Mouse (Mus musculus) right cerebral cortex, postnatal 36 days (tissue): ENCODE measurements around the gene Cetn4.

ENCODE experiments used
- DNase-seq, 2 experiments: peaks; one replicate each; pipeline ENCODE4 v3.0.0; 2022; ENCODE audit warnings: low spot score in 2 of 2, mixed read lengths in 1 of 2

Gene Cetn4

DNA sequence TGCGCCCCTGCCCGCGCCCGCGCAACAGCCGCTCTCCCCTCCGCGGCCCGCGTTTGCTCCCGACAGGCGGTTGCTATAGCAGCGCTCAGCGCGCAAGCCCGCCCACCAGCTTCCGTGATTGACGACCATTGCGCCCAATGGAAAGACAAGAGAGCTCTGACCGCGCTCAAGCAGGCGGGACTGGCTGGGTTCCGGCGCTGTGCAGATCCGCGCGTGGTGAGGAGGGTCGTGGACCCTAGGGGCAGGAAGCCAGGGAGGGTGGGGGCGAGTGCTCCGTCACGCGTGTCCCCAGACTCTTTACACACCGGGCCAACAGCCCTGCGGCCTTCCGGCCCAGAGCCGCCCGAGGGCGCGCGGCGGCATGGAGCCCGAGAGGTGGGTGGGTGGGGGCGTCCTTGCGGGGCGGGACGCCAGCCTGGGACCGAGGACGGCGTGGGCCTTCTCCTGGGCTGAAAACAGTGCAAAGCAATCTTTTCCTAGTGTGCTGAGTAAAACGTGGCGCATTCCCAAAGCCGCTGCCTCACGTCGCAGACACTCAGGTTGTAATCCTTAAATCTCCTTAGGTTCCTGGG lies at the start of gene Cetn4, which contains the start of gene Bbs12:
Cetn4 (minus strand) TSS at position 339 of the 572 bp plus-strand sequence.
Bbs12 (plus strand) TSS at position 185 of the 572 bp plus-strand sequence.
- peak; percentile 93 to 94 for DNase-seq

DNA sequence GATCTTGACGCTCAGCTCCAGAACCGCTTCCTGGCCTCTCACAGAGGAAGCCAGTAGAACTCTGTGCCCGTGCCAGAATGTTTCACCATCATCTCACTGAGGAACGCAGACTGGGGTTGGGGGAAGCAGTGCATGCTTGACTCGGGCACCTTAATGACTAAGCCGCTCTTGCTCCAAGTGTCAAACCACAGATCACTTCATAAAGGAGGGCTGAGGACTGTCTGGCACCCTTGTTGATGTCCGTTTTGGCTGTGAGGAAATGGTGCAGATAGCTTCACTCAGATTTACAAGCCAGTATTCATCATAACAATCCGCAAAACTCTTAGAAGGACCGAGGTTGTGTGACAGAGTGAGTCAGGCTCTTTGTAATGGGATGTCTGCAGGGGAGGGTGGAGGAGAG lies 48.2 kb upstream of the Cetn4 start:
- no peak for DNase-seq

DNA sequence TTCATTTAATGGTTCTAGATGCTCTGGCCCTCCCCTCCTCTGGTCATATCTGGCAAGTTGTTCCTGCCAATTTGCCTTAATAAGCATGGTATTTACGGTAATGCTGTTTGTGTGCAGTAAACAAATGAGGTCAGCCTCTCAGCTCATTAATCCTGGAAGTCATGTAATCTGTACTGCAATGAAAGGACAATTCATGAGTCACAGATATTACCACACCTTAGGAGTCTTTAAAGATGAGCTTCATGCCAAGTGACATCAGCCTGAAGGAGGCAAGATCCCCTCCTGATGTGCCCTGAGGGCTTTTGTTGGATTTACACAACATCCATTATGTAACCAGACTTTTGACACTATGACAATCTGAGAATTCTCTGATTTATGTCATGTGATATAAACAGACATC lies 42.2 kb upstream of the Cetn4 start:
- DNase-seq: no peak

DNA sequence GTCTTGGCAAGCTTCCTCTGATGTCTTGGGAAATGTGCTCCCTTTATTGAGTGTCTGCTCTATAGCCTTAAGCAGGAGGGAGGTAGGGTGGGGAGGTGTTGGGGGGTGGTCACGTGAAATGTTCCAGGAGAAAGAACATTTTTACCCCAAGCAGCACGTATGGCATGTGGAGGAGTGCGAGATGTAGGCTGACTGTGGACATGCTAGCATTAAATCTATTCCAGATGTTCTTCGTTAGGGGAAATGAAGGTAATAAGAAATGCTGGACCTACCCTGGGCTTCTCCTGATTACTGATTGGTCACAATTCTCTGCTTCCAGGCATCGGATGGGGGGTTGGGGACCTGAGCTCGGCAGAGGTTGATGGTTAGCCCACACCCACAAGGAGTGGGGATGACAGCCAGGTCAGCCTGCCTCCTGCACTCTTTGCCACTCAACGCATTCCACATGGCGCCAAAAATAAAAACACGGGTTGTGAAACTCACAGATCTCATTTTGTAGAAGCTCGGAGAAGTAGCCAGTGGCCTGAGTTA lies 41.5 kb upstream of the Cetn4 start:
- no peak for DNase-seq

DNA sequence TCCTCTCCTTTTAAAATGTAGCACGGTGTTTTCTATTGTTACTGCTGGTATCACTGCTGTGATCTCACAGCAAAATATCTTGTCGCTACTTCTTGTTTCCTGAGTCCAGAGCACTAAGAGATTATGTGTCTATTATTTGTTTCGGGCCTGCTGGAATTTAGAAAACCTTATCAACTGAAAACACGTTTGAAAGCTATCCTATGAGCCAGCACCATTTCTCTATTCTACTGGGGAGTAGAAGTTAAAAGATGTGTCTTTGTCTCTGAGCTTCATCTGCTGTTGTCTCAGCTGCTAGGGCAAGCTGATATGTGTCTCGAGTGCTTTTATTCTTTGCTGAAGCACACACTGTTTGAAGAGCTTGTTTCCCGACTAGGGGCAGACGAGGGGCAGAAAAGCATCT lies 37.9 kb upstream of the Cetn4 start:
- no peak for DNase-seq

DNA sequence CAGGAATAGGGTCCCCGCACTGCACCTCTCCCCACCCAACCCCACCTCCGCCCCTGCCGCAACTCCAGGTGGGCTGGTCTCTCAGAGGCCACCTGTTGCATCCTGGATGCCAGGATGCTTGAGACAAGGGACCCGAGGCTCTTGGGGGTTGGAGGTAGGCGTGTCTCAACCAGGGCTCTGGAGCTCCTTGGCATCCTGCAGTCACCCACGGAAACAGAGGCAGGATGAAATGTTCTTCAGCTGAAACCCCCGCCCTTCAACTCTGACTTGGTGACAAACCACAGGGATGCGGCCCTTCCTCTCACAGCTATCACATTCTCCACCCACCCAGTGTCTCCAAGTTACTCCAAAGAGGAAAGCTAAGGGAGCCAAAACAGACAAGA lies 36.6 kb upstream of the Cetn4 start:
- DNase-seq: no peak

DNA sequence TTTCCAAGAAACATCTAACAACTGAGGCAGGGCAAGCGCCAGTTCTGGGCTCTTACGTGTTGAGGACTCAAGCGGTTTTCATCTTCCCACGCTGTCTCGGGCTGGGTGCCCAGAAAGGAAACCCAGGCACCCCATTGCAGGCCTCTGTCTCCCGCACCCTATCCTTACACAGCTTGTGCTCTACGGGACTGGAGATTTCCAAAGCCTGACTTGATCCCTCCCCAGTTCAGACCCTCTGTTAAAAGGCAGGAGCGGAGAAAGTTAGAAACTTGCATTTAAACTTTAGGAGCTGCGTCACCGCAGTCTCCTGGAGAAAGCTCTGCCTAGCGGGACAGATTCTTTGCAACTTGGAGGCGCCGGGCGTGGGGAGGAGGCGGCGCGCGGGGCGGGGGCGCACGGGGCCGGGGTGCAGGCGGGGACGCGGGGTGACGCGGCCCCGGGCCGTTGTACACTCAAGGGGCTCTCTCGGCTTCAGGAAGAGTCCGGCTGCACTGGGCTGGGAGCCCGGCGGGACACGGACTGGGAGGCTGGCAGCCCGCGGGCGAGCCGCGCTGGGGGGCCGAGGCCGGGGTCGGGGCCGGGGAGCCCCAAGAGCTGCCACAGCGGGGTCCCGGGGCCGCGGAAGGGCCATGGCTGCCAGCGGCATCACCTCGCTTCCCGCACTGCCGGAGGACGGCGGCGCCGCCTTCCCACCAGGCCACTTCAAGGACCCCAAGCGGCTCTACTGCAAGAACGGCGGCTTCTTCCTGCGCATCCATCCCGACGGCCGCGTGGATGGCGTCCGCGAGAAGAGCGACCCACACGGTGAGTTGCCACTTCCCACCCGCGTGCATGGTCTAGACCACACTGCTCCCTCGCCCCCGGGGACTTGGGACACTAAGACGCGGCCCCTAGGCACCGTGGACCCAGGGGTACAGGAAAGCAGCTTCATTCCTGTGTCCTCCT lies 36.0 kb upstream of the Cetn4 start, which contains the start of gene Fgf2:
Fgf2 (plus strand) TSS at position 126 of the 945 bp plus-strand sequence.
- DNase-seq: peak; percentile 17 to 44

DNA sequence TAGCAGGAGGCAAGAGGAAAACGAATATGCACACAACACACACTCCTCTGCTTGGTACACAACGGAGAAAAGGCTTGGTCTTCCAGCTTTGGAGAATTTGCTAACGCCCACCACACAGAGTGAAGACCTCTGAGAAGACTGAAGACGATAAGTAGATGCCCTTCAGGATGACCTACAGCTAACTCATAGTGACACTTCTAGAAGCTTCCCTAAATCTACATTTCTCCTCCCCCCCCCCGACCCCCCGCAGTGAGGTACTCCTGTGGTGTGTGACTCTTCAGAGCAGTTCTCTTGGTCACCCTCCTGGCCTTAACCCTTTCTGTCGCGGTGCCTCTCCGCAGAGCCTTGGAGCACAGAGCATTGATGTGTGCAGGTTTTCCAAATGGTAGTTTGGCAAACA lies 35.2 kb upstream of the Cetn4 start:
- DNase-seq: no peak

DNA sequence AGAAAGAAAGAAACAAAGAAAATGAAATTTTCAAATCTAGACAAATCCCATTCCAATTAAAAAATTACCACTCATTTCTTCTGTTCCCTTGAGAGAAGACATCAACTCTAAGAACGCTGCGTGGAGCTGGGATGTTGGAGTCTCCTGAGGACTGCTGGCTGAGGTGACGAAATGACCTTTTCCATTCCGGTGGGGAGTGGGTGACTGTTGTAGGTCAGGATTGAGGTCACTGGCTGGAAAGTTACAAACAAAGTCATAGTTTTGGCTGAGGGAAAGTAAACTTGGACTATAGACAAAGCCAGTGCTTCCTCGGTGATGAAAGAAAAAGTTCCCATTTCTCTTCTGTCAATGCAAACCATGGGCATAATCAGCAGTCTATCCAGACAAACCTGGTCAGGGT lies 30.3 kb upstream of the Cetn4 start:
- DNase-seq: no peak

DNA sequence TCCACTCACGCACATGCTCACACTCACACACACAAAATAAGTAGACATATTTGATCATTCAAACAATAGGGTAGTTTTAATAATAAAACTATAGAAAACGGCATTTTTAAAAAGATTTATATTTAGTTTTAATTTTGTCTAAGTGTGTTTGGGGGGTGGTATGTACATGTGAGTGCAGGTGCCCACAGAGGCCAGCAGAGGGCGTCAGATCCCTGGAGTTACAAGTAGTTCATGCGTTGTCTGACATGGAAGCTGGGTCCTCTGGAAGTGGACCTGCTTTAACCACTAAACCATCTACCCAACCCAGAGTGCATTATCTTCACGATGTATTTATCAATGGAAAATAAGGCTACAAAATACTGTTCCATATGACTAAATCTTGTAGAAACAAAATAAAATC lies 28.6 kb upstream of the Cetn4 start:
- no peak for DNase-seq

DNA sequence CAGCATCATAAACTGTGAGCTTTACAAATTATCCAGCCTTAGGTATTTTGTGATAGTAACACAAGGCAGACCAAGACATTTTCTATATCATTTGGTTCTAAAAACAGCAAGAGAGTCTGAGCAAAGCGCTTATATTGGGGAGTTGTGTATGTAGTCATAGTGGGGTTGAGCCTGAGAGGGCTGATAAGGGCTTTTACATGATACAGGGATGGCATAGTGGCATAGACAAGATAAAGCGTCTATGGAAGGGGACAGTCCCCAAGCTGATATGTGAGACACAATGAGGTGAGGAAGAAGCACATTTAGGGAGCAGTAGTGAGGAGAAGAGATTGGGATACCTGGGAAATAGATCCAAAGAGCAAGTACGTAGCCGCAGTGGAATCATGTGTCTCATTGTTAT lies 21.5 kb upstream of the Cetn4 start:
- no peak for DNase-seq

DNA sequence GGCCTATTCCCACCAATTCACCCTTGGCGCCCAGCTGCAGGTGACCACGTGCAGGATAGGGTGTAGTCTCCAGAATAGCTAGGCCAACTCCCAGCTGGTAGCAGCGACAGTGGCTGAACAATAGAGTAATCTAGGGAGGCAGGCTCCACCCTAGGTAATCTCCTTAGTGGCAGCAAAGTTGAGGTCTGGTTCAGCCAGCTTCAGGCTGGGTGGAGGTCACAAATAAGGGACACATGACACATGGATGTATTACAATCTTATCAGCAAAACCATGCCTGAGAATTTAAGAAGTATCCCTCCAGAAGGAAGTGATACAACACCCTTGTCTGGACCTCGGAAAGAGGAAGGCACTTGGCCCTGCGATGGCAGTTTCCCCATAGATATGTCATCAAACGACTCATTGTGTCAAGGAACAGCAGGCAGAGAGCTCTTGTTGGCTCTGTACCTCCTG lies 19.5 kb upstream of the Cetn4 start:
- DNase-seq: no peak

DNA sequence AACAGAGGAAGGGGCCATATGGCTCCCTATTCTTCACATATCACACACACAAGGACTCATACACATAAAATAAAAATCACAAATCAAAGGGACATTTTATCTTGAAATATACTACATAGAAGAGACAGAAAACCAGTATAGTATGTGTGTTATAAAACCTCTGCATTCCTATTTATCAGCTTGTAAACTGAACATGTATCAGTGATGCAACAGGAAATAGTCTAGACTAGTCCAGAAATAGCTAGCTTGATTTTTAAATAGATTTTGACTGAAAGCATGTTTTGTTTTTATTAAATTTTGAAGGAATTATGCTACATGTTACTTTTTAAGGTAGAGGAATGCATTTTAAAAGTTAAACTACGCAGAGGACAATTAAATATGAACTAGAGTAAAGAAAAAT lies 17.5 kb upstream of the Cetn4 start:
- DNase-seq: no peak

DNA sequence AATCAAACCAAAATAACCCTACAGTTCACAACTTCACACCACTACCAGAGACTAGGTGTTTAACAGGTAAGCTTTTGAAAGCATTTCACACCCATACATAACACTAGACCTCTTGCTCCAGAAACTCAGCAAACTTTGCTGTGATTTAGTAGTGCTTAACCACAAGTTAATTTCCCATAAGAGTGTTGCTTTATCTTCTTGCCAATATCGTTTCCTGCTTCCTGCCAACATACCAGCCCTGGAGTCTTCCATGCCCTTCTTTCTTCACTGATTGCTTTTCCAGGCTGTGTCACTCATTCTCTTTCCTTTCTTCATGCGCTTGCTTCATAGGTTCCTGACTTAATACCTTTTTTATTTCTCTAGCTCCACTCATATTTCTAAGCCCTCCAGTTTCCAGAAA lies 16.0 kb upstream of the Cetn4 start:
- no peak for DNase-seq

DNA sequence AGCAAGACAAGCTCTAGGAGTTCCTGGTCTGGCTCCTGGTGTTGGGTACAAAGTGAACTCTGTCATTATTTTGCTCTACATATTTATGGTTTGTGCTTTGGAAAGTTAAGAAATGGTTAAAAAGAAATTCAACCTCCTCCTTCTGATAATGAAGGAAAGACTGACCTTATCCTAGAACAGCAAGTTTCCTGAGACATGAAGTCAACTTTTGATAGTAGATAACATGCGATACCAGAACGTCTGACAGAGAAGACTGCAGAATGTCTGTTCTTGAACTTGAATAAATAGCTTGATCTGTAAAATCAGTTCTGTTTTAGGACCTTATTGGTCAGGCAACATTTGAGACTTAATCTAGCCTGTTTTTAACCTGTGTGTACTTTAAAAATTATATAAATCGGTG lies 14.1 kb upstream of the Cetn4 start:
- DNase-seq: no peak

DNA sequence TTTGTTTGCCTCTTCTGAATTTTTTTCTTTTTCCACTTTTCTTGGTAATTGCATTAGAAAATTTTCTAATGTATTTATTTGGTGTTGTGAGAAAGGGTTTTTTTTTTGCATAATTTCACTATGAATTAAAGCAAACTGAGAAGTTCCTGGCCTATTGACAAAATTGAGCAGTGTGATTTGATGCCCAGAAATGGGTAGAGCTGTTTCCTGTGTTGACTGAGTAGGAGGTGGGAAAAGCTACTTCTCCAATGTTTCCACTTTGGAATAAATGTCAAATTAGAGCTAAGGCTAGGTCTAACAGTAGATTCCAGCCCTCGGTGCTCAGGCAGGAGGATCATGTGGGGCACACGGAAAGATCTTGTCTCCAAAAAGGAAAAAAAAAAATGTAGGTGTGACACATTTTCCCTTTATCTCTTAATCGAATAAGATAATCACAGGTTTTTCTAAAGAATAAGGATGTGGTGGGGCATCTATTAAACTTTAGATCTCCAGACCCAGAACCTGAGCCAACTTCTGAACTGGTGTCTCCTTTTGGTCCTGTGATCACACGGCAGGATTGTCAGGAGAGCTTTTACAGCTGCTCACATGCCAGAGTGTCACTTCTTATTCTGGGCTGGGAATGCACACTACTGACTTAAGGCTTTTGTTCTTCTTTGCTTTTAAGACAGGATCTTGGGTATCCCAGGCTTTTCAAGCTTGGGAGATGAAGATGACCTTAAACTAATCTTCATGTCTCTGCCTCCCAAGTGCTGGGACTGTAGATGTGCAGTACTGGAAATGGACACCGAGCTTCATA lies 13.0 kb upstream of the Cetn4 start:
- DNase-seq: no peak

DNA sequence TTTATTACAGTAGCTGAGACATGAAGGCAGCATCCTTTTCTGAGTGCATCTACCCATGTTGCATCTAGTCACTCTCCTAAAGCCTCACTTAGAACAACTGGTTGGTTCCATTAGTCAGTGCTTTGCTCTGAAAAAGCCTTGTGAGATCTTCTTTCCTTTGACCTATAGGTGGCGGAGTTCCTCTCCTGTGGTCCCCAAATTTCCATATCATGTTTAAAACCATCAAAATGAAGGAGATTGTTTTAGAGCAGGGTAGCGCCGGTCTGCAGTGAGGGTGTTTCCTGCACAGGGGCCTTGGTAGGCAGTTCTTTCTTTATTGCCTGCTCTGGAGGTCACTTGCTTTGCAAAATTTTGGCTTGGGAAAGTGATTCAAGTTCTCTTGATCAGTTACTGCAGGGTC lies 11.8 kb upstream of the Cetn4 start:
- DNase-seq: no peak

DNA sequence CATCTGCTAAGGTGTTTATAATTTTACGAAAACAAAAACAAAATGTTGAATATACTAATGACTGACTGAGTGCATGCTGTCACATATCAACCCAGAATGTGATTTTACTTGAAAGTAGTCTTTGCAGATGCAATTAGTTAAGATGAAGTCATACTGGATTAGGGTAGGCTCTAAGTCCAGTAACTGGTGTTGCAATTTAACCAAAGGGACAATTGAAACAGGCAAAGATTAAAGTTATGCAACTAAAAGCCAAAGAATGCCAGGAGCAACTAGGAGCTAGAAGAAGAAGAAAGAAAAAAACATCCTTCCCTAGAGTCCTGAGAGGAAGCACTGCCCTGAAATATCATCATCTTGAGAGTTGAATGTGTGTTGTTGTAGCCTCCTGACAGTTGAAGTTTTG lies 3.7 kb upstream of the Cetn4 start:
- no peak for DNase-seq

DNA sequence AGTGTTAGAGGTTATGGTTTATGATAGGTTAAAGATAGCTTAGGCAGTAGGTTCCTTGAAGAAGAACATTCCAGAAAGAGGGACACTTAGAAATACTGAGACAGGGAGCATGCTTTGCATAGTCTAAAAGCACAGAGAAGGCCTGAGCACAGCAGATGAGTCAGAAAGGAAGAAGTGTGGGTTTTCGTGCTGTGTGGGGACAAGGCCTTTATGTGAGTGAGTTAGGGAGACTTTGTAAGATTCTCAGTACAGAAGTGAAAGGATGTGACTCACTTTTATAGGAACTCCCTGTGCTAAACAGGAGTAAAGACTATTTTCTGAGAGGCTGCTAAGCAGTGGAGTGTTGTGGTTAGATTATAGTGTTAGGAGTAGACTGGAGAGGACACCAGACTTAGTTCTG lies 863 bp upstream of the Cetn4 start:
- peak; percentile 26 to 50 for DNase-seq

DNA sequence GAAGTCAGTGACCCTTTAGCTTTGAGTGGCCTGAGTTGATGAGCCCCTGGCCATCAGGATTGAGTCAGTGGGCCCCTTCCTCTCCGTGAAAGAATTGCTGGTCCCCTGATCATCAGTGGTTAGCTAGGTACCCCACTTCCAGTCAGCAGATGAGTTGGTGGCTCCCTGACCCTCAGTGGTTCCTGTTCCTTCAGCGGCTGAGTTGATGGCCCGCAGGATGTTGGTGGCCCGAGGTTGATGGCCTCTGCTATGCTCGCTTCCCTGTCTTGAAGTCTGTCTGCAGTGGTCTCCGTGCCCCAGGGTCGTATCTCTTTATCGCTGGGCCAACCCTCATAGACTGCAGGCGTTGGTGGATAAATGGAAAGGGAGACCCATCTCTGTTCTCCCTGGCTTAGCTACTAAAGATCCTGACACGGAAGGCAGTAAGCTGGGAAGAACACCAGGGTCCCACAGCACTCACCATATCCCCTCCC lies 575 bp downstream of the Cetn4 start:
- DNase-seq: no peak

DNA sequence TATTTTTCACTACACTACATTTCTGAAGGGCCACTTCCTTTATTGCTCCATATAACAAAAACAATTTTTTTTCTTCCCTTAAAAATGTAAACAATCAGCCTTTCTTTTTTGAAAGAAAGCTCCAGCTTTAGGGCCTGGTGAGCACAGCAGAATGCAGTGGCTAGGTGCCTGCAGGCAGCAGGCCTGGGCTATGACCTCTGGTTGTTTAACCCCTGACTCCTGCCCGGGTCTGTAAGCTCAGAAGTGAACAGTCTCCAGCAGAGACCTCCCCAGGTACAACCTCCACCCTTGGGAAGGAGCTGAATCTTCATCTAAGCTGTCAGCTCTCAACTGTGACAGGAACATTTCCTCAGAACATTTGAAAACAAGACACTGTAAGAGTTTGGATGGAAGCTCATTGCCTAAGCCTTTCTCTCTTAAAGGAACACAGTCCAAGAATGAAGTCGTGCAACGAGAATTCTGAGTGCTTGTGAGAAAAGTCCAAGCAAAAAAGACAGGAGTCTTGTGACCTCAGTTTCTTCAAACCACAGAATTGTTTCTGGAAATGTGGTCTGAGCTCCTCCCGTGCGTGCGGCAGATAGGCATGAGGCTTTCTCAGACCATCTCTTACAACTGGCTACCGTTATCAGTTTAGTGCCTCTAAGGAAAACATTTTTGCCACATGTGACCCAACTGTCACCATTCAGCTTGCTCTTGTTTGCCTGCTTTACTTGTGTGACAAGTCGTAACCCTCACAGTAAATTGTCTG lies 8.9 kb downstream of the Cetn4 start:
- no peak for DNase-seq
